Mouse (Mus musculus) C2C12 (cell line): ENCODE measurements at regions not wholly inside any gene's neighbourhood (a gene's known extent, or its start where the extent isn't known, plus 50 kb on each side); places are given as distances from the start of the nearest gene placed in this dataset.

Experiments
- H3K27me3 ChIP-seq: one replicate; pipeline ENCODE4 v1.6.1; 2011; ENCODE audit not compliant: control insufficient read depth, insufficient read depth, insufficient read length
- H3K36me3 ChIP-seq: one replicate; pipeline ENCODE4 v1.6.1; 2011; ENCODE audit not compliant: control insufficient read depth, insufficient read depth
- H3K4me3 ChIP-seq: one replicate; pipeline ENCODE4 v1.5.1; 2011; ENCODE audit warnings: mild to moderate bottlenecking, control low read depth; ENCODE audit not compliant: poor library complexity, insufficient read depth, severe bottlenecking
- H3K79me2 ChIP-seq: one replicate; pipeline ENCODE4 v1.6.1; 2011; ENCODE audit not compliant: control insufficient read depth, insufficient read depth
- H3K79me3 ChIP-seq: one replicate; pipeline ENCODE4 v1.6.1; 2011; ENCODE audit warnings: low read depth, control low read depth
- H3ac ChIP-seq: one replicate; pipeline ENCODE3; 2011; ENCODE audit warnings: low read depth; ENCODE audit not compliant: control insufficient read depth, insufficient read length
- CEBPB ChIP-seq: IDR thresholded peaks from one replicate; pipeline ENCODE4 v1.6.1; 2011; ENCODE audit warnings: low read depth, mild to moderate bottlenecking, control low read depth, moderate library complexity
- CTCF ChIP-seq: IDR thresholded peaks from one replicate; pipeline ENCODE4 v1.5.1; 2011; ENCODE audit not compliant: control insufficient read depth, insufficient read depth, insufficient read length
- FOSL1 ChIP-seq: IDR thresholded peaks from one replicate; pipeline ENCODE4 v1.8.0; 2011; ENCODE audit warnings: mild to moderate bottlenecking, low read length; ENCODE audit not compliant: poor library complexity, insufficient read depth, severe bottlenecking
- MAX ChIP-seq: IDR thresholded peaks from one replicate; pipeline ENCODE4 v1.6.1; 2011; ENCODE audit warnings: mild to moderate bottlenecking, control low read depth
- MYOD1 ChIP-seq: IDR thresholded peaks from one replicate; pipeline ENCODE4 v1.6.1; 2011; ENCODE audit warnings: low read depth; ENCODE audit not compliant: control insufficient read depth, insufficient read length
- MYOG ChIP-seq: IDR thresholded peaks from one replicate; pipeline ENCODE4 v1.6.1; 2011; ENCODE audit not compliant: control insufficient read depth, insufficient read length; ENCODE audit errors: extremely low read depth
- USF1 ChIP-seq: IDR thresholded peaks from one replicate; pipeline ENCODE4 v1.6.1; 2011; ENCODE audit warnings: low read depth, mild to moderate bottlenecking, control low read depth, moderate library complexity

DNA sequence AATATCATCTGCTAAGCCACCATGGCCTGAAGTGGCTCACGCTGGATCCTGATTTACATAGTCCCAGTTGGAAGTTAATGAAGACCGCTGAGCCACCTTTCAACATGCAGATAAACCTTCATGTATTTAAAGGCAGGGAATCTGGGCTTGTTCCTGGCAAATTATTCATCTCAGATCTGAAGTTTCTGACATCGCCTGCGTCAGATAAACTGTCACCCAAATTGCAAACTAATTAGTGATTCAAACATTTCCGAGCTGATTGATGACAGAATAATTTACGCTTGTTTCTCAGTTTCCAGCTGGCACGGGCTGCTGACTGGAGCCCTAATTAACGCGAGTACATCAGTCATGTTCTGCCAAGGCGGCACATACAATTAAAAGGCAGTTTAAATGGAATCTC, 179.3 kb upstream of the Tle4 start:
- Histone ChIP-seq H3K79me2 (no peaks in the 10 kb centered on the region), H3K4me3 (no peak overlapping the region), H3K27me3 (no peaks in the 10 kb centered on the region), H3ac (no peak overlapping the region), H3K79me3 (no peaks in the 10 kb centered on the region), H3K36me3 (no peaks in the 10 kb centered on the region)
- TF ChIP-seq MYOG (no peak), CEBPB (no peak), MYOD1 (no peak), MAX (no peak), CTCF (no peak), USF1 (no peak), FOSL1 (no peak)

- Histone ChIP-seq H3K36me3 (no peaks in the 10 kb centered on the region), H3K79me2 (no peaks in the 10 kb centered on the region), H3ac (no peak overlapping the region), H3K4me3 (no peak overlapping the region), H3K27me3 (no peaks in the 10 kb centered on the region), H3K79me3 (no peaks in the 10 kb centered on the region)
- TF ChIP-seq MAX, result no peak
- TF ChIP-seq FOSL1, result no peak
- peak; percentile 49 for TF ChIP-seq USF1
- TF ChIP-seq MYOG, result no peak
- TF ChIP-seq CEBPB, result no peak
- TF ChIP-seq CTCF, result no peak
Measured at GRCm38 (mm10) chr19:14776791-14777190, 178.9 kb upstream of the Tle4 start.

DNA sequence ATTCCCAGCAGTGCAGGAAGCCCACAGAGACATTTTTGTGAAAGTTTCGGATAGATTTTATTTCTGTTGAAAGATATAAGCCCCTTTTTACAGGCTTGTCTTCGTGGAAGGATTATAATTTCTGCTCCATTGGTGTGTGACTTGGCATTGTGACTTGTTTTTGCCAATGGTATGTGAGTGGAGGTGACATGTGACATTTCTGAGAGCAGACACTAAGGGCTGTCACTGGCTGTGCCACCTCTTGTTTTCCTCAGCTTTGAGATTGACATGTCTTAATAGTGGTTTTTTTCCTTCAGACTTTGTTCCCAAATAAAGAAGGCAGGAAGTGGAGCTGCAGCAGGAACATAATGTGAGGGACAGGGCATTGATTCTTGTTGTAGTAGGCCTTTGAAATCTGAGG, 174.9 kb upstream of the Tle4 start:
- no peaks in the 10 kb centered on the region for H3K79me2 ChIP-seq
- H3K79me3 ChIP-seq, result no peaks in the 10 kb centered on the region
- no peak for TF ChIP-seq MYOD1
- TF ChIP-seq CTCF, result no peak
- no peaks in the 10 kb centered on the region for H3K36me3 ChIP-seq
- H3ac ChIP-seq, result no peak overlapping the region
- H3K27me3 ChIP-seq, result no peaks in the 10 kb centered on the region
- H3K4me3 ChIP-seq, result no peak overlapping the region

DNA sequence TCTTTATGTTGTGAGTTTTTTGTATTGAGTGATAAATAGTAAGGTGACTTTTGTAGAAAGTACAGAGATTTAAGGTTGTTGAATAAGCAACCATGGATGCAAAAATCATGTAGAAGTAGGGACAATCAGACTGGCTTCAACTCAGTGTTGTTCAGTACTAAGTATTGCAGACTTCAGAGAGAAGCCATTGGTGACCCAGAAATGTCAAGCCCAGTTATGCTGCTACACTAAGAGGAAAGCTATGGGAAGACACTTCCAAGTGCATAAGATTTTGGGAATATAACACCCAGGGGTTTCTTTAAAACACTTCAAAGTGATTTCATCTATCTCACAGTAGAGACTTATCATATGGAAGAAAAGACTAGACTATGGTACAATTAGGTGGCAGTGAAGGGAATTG, 154.8 kb upstream of the Tle4 start:
- no peak overlapping the region for H3K4me3 ChIP-seq
- H3ac ChIP-seq, result no peak overlapping the region
- H3K36me3 ChIP-seq, result no peaks in the 10 kb centered on the region
- H3K79me2 ChIP-seq, result no peaks in the 10 kb centered on the region
- H3K79me3 ChIP-seq, result no peaks in the 10 kb centered on the region
- no peak for TF ChIP-seq MAX
- TF ChIP-seq USF1, result no peak
- no peak for TF ChIP-seq MYOG
- no peak for TF ChIP-seq CTCF
- no peak for TF ChIP-seq FOSL1
- TF ChIP-seq CEBPB, result no peak
- TF ChIP-seq MYOD1, result no peak
- H3K27me3 ChIP-seq, result no peaks in the 10 kb centered on the region

- H3K36me3 ChIP-seq, result no peaks in the 10 kb centered on the region
- no peaks in the 10 kb centered on the region for H3K79me3 ChIP-seq
- H3K4me3 ChIP-seq, result no peak overlapping the region
- H3ac ChIP-seq, result no peak overlapping the region
- H3K27me3 ChIP-seq, result no peaks in the 10 kb centered on the region
- no peak for TF ChIP-seq CEBPB
- no peaks in the 10 kb centered on the region for H3K79me2 ChIP-seq
Measured at GRCm38 (mm10) chr19:14742361-14742760, 144.5 kb upstream of the Tle4 start.

DNA sequence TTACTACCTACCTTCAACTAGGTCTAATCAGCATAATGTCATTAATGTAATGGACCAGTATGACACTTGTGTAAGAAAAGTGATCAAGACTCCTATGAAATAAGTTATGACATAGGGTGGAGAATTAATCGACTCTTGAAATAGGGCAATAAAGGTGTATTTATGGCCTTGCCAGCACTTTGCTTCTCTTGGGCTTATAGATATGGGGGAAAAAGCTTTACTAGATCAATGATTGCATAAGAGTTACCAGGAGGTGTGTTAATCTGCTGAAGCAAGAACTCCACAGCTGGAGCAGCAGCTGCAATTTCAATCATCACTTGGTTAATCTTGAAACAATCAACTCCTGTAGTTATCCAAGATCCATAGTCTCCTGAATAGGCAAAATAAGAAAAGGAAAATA, 143.1 kb upstream of the Tle4 start:
- Histone ChIP-seq H3K4me3 (no peak overlapping the region), H3ac (no peak overlapping the region), H3K36me3 (no peaks in the 10 kb centered on the region), H3K27me3 (no peaks in the 10 kb centered on the region), H3K79me3 (no peaks in the 10 kb centered on the region), H3K79me2 (no peaks in the 10 kb centered on the region)
- TF ChIP-seq CTCF (no peak), CEBPB (no peak), MYOG (no peak), USF1 (no peak), MYOD1 (no peak), MAX (no peak), FOSL1 (no peak)
